Mouse (Mus musculus): ENCODE results near the gene Trim27. TPM values are rescaled to one million over a fixed set of nuclear protein-coding genes. Genes with fewer than 3 reads are reported as not detected.

Trim27 gene
- total RNA-seq (2022): 10 to 100 TPM; 34.1 to 39.5 (median 35.3) TPM

DNA sequence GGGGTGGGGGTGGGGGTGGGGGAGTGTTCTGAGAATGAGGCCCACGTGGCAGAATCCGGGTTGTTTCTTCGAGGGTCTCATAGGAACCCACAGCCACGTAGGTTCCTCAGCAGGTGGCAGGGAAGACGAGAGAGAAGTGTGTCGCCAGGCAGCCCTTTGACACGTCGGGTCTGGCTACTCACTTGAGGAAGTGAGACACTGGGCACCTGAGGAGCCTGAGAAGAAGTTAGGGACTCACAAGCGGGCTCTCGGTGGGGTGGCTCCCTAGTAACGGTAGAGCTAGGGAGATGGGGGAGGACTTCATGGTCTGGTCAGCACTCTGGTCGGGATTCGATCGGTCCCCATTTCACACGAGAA, at the start of gene Trim27:
Gene Trim27 (plus strand): TSS at position 79 of the 357 bp plus-strand sequence.
- peak in 1 of 2 experiments; percentile 33 for DNase-seq (ENCODE audit: low spot score in 2 of 2)

- no peak for DNase-seq (ENCODE audit: low spot score in 2 of 2)
Observed at GRCm38 (mm10) chr13:21142421-21142820, 36.8 kb upstream of the Trim27 start.

DNA sequence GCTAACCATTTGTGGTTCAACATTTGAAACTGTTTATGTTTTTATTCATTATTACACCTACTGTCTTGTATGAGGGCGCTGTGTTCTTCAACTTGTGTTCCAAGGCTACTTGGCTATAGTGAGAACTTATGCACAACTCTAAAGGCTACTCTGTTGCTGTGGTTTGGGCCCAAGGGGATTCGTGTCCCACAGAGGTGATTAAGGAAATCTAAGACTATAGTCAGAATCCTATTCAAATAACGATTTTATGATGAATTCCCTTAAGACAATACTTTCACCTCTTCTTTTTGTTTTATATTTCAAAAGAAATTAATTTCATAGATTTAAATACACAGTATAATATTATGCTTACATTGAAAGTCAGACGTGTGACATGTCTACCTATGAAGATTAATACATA, 33.5 kb upstream of the Trim27 start, which contains the start of gene Olfr1368:
Gene Olfr1368 (minus strand): TSS at position 101 of the 400 bp plus-strand sequence.
- DNase-seq (ENCODE audit: low spot score in 2 of 2): no peak

DNA sequence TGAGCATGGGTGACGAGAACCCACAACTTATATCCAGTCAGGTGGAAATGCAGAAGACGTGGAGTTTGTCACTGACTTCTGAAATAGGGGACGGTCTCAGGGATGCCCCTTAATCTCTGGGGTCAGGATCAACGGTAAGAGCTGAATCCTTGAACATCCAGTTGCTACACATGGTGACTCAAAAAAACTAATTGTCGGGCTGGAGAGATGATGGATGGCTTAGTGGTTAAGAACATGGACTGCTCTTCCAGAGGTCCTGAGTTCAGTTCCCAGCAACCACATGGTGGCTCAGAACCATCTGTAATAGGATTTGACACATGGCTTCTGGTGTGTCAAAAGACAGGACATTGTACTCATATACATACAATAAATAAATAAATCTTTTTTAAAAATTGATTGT, 23.4 kb upstream of the Trim27 start:
- DNase-seq (ENCODE audit: low spot score in 2 of 2): no peak

- no peak for DNase-seq (ENCODE audit: low spot score in 2 of 2)
Observed at GRCm38 (mm10) chr13:21158071-21158470, 21.2 kb upstream of the Trim27 start.

GRCm38 (mm10) chr13:21158785-21159474, 20.3 kb upstream of the Trim27 start:
- DNase-seq (ENCODE audit: low spot score in 2 of 2): peak; percentile 65 to 72

GRCm38 (mm10) chr13:21159475-21159819, 19.8 kb upstream of the Trim27 start:
- DNase-seq (ENCODE audit: low spot score in 2 of 2): no peak

DNA sequence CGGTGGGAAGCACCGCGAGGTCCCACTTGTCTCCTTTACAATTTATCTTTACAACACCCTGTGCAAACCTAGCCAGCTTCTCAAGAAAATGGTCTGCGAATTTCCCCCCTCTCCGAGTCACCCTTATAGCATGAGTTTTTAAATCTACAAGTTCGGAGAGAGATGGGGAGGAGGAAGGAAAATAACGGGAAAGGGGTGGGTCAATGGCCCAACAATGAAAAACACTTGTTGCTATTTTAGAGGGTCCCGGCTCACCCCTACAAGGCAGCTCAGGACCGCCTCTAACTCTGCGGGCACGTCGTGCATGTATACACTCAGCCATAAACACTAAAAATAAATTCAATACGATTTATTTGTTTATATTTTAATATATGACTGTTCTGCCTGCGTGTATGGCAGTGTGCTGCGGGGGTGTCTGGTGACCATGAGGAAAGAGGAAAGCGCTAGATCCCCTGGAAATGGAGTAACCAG, 19.2 kb upstream of the Trim27 start:
- no peak for DNase-seq (ENCODE audit: low spot score in 2 of 2)

DNA sequence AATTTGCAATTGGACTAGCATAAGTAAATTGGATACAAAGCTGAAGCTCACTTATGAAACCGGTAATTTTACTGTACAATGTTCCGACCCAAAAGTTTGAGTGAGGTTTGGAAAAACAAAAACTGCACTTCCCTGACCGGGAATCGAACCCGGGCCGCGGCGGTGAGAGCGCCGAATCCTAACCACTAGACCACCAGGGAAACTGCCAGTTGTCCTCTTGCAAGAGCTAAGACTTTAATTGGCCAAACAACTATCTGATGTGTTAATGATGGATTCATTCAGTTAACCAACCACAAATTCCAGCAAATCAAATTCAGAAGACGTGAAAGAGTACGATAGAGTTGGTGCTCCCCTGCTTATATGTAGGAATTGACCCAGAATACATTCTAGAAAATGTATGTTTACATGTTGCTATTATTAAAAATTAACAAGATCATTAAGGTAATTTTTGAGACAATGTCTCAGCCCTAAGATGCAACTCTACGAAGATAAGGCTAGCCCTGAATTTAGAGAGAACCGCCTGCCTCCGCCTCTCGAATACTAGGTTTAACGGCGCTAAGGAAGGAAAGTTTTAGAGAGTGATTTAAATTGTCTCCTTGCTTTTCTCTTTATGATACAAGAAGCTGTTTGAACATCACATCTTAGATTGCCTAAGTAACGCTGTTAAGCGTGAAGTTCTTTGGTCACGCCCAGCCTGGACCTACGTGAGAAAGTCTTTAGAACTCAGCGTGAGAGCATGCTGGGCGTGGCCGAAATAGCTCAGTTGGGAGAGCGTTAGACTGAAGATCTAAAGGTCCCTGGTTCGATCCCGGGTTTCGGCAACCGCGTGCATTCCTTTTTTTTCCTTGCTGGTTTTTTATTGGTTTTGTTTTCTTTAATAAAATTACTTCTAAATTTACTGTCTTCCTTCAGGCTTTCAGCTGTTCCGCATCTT, 18.3 kb upstream of the Trim27 start:
- peak; percentile 71 to 99 for DNase-seq (ENCODE audit: low spot score in 2 of 2)

- DNase-seq (ENCODE audit: low spot score in 2 of 2): no peak
Observed at GRCm38 (mm10) chr13:21161591-21161990, 17.7 kb upstream of the Trim27 start.

DNA sequence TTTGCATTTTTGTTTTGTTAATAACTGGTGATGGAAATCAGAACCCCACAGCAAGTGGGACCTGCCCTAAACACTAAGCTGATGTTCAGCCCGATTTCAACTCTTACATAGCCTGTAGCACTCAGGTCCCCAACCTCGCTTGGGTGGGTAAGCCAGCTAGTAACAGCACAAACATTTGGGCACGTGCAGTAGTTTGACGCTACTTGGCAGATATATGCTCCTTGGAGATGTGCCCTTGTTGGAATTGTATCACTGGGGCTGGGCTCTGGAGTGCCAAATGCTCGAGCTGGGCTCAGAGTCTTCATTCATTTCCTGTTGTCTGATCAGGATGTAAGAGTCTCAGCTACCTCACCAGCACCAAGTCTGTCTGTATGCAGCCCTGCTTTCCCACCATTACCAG, 16.7 kb upstream of the Trim27 start:
- DNase-seq (ENCODE audit: low spot score in 2 of 2): no peak

GRCm38 (mm10) chr13:21166936-21167909, 12.0 kb upstream of the Trim27 start:
- DNase-seq (ENCODE audit: low spot score in 2 of 2): peak; percentile 55 to 77

- no peak for DNase-seq (ENCODE audit: low spot score in 2 of 2)
Observed at GRCm38 (mm10) chr13:21167910-21168300, 11.3 kb upstream of the Trim27 start.

DNA sequence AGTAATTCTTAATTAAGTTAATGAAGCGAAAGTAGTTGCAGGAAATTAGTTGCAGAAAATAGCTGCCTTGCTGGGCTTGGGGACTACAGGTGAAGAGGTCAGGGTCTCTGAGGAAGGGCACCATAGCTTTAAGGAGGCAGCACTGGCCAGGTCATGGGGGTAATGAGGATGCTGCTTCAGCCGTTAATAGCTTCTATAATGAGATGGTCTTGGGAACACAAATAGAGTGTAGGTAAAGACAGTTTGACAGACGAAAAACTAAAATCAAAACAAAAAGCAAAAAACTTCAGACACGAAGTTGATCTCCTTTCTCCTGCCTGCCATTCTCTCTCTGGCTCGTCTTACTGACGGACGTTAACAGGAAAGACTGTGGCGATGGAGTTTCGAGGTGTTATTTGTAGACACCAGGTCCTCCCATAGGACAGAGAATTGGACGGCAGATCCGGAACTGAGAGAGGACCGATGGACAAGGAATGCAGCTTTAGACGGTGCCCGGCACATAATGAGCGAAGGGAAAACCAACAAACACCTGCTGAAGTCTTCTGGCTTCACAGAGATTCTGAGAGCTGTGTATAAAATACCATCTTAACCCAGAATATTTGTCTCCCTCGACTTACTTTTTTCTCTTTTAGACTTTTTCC, 10.8 kb upstream of the Trim27 start:
- no peak for DNase-seq (ENCODE audit: low spot score in 2 of 2)

GRCm38 (mm10) chr13:21169121-21169656, 10.1 kb upstream of the Trim27 start:
- no peak for DNase-seq (ENCODE audit: low spot score in 2 of 2)

- DNase-seq (ENCODE audit: low spot score in 2 of 2): peak; percentile 72 to 76
Observed at GRCm38 (mm10) chr13:21169657-21170430, 9.4 kb upstream of the Trim27 start.

DNA sequence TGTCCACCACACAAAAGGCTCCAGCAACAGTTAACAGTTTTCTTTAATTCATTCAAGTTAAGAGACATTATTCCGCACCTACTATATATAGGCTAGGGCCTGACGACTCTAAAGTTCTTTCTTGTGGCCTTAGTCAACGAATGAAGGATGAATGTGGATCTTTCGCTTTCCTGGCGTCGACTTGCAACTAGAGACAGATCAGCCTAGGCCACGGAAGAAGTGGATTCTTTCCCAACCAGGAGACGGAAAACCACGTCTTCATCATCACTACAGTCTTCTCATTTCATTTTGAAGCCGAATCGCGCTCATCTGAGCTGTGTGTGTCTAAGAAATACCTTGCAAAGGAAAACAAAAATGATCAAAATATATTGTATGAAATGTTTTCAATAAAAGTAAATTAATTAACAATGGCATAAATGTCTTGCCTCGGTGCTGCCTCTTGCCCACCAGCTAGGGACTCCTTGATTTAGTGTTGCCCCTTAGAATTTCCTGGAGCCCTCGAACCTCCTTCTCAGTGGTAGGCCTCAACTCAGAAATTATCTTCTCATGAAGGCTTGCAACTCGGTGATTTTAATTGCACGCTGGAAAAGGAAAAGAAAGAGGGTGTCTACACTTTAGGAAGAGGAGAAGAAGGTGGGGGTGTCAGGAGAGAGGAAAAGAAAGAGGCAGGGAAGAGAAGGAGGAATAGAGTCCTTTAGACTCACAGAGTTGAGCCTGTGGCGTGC, 8.7 kb upstream of the Trim27 start:
- DNase-seq (ENCODE audit: low spot score in 2 of 2): no peak

DNA sequence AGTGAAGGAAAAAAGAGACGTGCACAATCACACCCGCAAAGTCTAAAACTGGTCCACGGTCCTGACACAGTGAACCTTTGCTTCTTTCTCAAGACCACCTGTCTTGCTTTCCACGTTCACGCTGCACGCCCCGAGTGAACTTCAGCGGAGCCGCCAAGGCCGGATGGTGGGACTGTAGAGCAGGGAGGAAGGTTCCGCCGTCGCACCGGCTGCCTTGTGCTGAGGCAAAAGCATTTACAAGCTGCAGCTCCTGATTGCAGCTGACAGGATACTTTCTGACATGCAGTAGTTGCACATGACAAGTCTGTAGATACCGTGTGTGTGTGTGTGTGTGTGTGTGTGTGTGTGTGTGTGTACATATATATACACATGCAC, 8.1 kb upstream of the Trim27 start:
- no peak for DNase-seq (ENCODE audit: low spot score in 2 of 2)

- no peak for DNase-seq (ENCODE audit: low spot score in 2 of 2)
Observed at GRCm38 (mm10) chr13:21171600-21172150, 7.6 kb upstream of the Trim27 start.

All from left cerebral cortex, adult 8-10 months (tissue).